Mouse (Mus musculus): ENCODE data around the gene Defb21.
A peak's percentile ranks its signal among the peaks of the same experiment; 100 is the strongest.

Gene Defb21

DNA sequence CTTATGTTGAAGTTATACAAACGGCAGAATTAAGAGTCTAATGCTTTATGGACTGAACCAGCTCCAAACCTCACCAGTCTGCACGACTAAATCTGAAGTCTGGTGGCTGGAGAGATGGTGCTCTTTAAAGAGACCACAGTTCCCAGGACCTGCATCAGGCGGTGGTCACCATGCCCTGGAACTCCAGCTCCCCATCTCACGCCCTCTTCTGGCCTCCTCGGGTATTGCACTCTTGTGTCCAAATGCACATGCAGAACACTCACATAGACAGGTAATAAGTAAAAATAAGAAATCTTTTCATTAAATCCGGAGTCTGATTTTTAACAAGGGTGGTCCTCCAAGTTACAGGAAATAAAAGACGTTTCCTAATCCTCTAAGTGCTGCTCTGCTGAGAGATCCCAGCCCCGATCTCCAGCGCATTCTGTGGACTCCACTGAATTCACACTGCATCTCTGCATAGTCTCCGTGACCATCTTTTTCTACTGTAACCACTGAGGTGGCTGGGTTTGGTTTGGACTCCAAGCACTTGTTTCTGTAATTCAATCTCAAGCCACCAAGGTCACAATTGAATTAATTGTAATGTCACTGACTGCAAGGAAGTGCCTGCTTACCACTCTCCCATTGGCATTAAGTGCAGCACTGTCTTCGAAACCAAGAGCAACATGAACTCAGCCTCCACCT, at the start of gene Defb21:
Gene Defb21, plus strand, starts transcription at position 631 of the 681 bp plus-strand sequence.
- DNase-seq, result no peak

DNA sequence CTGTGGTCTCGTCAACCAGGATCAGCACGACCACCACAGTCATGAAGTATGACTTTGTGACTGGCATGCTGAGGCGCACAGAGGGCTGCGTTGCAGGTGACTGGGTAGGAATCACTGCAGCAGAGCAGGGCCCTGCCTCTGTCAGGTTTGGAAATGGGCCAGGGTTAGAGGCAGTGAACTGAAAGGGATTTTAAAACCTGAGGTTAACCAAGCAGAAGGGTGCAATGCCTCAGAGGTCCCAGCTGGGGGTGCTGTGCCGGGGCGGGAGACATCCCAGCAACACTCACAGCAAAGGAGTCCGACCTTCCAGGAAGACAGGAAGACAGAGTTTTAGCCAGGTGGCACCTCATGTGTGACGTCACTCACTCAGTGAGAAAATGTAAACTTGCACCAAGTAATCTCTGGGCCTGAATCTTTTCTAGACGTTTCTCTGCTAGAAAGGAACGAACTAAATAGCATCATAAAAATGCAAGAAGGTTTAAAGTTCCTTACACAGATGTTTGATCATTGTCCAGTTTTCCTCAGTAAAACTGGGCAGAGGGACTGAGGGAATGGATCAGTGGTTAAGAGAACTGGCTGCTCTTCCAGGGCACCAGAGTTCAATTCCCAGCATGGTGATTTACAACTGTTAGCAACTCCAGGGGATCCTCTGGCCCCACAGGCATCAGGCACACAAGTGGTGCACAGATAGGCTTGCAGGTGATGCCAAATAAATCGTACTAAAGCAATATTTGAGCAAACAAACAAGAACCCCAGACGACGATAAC, 32.4 kb upstream of the Defb21 start, which contains the start of gene Defb29:
Gene Defb29, minus strand, starts transcription at position 155 of the 767 bp plus-strand sequence.
- DNase-seq, result no peak

DNA sequence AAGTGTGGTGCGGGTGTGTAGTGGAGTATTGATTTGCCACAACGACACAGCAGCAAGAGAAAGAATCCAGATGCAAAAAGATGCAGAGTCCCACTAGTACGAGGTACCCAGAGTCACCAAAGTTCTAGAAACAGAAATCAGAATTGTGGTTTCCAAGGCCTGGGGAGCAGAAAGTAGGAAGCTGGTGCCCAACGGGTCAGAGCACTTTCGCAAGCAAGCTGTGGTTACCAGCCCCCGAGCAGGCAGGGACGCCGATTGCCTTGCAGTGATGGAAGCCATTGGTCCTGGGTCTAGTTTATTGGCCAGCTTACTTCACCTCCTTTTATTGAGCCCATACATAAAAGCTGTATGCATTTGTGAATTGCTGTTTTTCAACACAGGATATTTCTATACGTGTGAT, 30.6 kb upstream of the Defb21 start:
- DNase-seq, result no peak

DNA sequence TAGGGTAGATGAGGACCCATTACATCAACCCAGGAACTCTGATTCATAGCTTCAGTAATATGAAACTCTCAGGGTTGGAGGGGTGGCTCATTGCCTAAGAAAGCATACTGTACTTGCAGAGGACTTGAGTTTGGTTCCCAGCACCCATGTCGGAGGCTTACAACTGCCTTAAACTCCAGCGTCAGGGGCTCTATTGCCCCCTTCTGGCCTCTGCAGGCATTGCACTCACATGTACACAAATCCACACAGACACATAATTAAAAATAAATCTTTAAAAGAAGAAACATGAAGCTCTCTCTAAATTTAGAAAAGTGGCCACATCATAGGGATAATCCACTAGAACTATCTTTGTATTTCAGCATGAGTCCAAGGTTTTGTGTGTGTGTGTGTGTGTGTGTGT, 29.6 kb upstream of the Defb21 start:
- DNase-seq, result no peak

DNA sequence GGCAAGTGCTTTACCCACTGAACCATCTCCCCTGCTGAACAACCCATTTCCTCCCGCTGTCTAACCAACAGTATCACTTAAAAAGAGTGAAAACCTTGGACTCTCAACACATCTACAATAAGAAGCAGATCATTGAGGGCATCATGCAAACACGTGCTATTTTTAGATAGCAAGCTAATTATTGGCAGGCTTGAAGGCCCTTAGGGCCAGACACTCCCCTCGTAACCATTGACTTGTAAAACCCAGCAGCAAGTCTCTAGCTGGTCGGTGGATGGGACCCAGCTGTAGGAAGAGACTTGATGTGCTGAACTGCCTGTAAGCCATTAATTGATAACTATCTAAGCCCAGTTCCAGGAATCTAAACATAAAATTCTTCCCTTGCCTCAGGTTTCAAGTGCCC, 29.1 kb upstream of the Defb21 start:
- DNase-seq, result no peak

DNA sequence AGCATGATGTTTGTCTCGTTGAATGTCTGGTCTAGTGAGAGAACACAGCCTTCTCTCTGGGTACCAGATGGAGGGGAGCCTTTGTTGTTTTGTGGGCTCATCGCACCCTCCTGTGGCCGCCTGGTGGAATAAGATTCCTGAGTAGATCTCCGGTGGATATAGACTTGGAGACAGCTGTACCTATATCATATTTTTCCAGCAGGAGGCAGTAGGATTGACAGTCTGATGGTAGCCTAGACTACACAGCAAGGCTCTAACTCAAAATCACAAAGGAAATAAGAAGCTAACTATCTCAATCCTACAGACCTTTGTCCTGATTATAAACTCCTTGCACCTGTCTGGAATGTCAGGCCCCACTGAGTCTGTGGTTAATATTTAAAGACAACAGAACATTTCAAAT, 27.9 kb upstream of the Defb21 start:
- peak; percentile 4 for DNase-seq

DNA sequence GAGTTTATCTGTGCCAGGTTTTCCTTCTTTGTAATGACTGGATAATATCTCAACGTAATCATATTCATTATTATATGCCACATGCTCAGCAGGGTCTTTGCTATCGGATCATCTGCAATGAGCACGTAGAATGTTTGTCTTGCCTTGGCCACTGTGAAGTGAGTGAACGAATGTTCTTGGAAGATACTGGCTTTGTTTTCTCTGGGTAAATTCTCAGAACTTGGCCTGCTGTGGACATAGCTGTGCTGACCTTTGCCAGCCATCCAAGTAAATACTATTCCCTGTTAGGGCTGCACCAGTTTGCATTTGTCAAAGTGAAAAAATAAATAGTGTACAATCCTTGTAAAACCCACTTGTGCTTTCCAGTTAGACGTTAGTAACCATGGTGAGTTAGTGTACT, 24.4 kb upstream of the Defb21 start:
- no peak for DNase-seq

DNA sequence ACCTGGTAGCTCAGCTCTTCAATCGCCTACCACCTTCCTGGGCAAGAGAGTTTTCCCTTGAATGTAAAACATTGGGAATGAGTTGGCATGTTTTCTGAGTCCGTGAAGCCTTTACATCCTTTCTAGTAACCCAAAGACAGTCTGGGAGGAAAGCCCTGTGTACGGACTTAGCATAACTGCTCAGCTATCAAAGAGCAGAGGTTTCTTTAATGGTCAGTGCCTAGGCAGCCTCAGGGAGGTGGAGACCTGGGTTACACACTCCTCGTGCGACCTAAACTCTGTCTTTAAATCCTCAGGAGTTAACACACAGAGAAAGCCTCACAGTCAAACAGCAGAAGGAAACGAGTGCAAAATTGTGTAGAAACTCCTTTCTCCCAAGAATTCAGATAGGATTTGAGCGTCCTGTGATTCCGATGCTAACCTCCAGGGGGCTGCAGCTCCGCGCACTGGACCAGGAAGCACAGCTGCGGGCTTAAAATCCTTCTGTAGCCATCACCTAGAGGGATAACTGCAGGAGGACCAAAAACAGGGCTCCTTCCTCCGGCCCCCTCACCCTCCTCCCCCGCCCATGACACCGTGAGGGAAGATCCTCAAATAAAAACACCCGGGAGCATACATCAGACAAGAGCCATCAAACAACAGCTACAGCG, 18.6 kb upstream of the Defb21 start:
- peak; percentile 14 for DNase-seq

DNA sequence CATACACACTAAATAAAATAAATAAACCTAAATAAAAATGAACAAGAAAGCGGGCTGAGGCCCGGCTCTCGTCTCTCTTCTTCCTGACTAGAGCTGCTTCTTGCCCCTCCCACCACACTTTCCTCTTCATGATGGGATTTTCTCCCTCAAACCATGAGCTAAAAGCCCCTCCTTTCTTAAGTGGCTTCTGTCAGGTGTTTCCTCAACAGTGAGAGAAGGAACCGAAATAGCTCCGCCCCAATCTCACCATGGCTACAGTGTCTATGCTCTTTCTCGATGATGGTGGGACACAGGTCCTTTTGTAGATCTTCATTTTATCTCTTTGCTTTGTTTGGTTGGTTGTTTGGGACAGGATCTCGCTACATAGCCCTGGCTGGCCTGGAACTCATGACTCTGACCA, 15.9 kb upstream of the Defb21 start:
- no peak for DNase-seq

DNA sequence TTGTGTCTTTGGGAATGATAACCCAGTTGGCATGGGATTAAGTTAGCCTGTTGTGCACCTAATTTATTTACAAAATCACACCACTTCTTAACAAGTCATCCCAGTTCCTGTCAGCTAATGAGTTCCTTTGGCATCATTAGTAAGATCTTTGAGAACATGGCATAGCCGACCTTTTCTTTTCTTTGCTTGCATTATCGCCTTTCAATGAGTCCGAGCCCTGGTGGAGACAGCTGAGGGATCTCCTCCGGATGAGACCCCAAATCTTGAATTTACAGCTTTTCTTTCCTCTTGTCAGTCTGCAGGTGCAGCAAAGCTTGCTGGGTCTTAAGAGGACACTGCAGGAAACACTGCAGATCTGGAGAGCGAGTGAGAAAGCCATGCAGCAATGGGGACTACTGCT, 3.5 kb upstream of the Defb21 start, which contains the start of gene Gm17416:
Gene Gm17416, plus strand, starts transcription at position 301 of the 400 bp plus-strand sequence.
- DNase-seq, result no peak

DNA sequence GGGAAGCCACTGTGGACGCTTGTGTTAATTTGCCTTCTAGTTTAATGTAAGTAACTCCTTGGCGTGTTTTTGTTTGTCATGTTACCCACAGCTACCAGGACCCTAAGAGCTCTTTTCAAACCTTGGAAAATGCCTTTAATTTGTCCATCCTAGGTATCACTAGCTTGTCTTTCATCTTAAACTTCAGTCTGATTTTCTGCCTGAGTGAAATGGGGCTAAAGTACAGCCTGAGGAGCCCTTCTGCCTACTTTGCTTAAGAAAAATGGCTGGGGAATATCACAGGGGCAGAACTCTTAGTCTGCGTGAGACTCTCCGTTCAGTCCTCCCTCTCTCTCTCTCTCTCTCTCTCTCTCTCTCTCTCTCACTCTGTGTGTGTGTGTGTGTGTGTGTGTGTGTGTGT, 2.7 kb upstream of the Defb21 start:
- DNase-seq, result no peak

DNA sequence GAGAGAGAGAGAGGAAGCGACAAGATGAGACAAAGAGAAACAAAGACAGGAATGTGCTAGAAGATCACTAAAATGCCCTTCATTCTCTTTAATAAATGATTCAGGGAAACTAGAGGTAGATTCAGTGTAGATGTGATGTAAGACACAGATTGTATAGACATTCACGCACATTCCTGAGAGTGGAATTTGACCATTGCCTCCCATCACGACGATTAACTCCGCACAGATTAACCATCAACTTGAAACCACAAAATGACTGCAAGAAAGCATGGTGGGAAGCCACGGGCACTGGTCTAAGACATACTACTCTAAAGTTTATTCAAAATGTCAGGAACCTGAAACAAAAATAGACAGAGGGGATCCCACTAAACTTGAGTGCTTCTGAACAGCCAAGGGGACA, 2.2 kb upstream of the Defb21 start:
- no peak for DNase-seq

DNA sequence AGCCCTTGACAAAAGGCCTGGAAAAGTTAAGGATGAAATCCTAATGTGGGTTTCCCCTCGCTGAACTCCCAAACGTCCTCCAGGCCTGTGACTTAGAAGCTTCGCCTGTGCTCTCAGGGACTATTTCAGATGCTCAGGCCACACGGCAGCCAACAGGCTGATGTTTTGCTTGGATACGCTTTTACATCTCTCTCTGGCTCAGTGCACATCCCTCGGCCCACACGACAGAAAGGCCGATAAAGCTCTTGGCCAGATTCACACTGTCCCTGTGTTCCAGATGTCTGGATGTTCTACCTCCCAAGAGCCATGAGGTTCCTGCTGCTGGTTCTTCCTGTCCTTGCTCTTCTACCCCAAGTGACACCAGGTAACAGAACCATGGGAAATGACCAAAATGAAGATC, 940 bp downstream of the Defb21 start:
- DNase-seq, result no peak

DNA sequence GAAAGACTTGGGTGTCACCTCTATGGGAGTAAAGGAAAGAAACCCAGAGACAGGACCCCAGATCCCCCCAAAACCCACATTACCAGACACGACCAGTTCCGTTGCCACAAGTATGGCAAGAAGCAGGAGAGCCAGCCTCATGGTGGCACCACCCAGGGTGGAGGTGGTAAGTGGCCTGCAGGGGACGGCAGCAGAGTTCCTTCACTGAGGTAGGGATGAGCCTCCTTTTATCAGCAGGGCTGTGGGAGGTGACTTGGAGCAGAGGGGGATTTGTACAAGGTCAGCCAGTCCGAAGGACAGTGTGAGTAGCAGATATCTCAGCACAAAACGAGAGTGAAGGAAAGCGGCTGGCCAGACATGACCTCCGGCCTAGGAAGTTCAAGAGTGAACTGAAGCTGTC, 7.6 kb downstream of the Defb21 start, which contains the start of gene Defb19:
Gene Defb19, minus strand, starts transcription at position 206 of the 400 bp plus-strand sequence.
- no peak for DNase-seq

DNA sequence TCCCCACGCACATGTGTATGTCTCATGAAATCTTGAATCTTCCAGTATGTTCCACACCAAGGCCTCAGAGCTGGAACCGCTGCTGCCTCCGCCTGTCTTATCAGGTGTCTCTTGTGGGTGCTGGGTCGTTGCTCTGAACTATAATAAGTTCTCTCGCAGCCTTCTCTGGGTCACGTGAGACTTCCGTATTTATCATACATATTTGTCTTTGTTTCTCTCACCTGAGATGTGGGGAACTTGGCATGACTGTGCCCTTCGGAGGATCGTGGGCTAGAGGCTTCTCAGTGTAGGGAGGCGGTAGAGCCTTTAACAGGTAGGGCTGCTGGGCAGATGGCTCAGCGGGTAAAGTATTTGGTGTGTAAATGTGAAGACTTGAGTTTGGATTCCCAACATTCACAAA, 8.1 kb downstream of the Defb21 start:
- DNase-seq, result no peak

DNA sequence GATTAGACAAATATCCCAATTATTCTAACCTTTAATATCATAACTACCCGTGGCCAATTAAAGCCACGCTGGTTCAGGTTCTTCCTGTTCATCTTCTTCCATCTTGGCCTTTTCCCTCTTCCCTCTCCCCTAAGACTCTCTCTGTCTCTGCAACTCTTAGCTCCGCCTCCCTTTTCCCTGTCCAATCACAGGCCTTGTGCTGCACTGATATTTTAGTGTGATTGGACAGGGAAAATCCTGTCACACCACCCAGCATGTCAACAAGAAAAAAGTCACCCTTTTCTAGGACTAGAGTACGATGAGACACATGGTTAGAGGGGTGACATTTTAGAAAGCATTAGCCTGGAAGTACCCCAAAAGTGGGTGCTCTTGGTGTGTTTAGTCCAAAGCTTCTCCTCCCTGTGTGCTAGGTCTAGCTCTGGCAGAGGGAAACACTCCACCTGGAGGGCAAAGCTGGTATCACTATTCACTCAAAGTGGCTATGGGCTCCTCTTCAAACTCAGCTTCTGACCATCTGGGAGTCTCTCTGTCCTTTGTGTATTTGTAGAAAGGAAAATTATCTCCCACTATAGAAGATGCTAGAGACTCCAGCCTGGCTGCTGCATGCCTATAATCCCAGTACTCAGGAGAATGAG, 14.5 kb downstream of the Defb21 start:
- DNase-seq, result no peak

DNA sequence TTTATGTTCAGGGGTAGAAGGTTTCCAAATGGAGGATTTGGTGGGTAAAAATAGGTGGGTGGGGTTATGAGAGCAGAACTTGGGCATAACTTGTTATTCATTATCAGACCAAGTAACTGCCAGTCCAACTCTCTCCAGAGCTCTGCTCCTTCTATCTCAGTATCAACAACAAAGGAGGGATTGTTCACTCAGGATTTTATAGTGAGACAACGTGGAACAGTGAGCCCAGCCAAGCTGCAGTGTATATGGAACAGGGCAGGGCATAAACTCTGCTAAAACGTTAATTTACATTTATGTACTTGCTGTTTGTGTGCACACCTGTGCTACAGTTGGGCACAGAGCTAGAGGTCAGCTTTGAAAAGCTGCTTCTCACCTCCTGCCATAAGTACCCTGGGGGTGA, 15.9 kb downstream of the Defb21 start:
- no peak for DNase-seq

DNA sequence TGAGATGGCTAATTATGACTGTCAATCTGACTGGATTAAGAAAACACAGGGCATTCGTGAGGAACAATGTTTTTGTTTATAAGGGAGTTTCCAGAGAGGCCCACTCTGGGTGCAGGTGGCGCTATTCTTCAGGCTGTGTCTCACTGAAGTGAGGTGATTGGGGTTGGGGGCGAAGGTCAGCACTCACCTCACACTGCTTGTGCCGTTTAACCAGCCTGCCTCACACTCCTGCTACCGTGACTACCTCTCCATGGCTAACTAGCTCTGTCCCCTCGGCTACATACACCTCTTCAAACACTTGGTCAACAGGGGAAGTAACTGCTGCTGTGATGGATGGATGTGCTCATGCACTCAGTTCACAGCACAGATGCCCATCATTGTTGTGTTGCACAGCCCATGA, 16.5 kb downstream of the Defb21 start:
- no peak for DNase-seq

DNA sequence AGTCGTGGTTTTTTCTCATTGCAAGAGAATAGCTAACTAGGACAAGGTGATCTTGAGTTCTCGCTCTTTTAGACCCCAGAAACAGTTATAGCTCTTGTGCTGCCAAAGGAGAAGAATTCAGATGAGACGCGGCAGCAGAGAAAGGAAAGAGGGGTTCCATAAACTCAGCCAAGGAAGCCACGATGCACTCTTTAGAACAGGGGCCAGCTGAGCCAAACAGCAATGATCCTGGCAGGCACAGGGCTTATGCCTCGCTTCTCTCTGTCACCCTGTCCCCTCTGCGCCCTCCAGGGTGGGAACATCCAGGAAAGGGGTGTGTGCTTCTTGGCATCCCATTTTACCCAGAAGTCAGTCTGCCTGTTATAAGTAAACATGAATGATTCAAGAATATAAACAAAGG, 26.8 kb downstream of the Defb21 start, which contains the start of gene Defb45:
Gene Defb45, minus strand, starts transcription at position 101 of the 400 bp plus-strand sequence.
- DNase-seq, result no peak

DNA sequence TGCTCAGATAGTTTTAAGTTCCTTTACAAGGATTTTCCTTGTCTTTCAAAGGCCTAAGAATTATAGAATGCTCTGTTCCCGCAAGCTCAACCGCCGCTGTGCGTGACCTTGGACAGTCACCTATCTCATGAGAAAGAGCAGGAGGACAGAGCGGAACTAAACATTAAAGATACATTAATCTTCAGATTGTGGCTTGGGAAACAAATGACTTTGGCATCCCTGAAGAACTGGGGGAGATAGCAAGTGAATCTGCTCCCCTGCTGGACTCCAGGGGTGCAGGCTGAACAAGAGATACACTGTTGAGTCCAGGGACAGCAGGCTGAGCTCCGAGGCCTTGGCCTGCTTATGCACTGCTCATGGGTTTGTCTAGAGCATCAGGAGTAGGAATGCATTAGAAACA, 27.5 kb downstream of the Defb21 start:
- no peak for DNase-seq

DNA sequence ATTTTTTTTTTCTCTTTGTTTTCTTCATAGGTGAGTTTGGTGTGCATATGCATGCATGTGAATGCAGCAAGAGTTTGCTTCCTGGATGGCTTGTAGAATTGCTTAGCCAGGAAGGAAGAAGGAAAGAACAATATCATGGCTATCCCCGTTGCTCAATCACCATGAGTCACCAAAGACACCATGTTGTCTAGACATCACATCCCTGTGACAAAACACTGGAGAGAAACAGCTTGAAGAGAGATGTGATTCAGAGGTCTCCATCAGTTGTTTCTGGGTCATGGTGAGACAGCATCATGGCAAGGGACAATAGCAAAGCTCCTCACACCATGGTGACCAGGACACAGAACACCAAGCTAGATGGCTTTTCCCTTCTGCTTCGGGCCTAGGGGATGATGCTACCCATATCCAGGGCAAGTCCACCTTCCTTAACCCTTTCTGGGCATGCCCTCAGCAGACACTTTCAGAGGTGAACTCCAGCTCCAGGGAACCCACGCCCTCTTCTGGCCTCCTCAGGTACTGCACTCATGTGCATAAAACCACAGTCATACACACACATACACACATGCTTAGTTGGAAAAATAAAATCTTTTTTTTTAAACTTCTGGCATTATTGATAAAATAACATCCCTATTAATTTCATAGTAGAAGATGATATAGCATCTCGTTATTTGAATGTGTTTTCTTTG, 28.9 kb downstream of the Defb21 start:
- no peak for DNase-seq

DNA sequence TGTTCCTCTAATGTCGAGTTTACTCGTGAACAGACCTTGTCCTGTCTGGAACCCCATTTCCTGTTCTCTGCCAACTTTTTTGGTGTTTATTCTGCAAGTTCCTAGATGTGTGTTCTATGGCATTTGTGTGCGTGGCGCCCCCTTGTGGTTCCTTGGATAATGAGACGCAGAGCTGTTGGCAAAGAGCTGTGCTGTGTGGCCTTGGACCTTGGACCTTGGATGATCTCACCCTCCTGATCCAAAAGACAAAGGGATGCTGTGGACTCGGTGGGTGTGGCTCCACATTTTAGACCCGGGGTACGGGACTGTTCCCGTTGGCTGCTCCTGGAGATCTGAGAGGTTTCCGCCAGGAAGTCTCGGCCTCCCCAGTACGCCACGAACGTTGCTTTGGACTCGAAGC, 31.5 kb downstream of the Defb21 start, which contains the start of gene Defb36:
Gene Defb36, plus strand, starts transcription at position 271 of the 400 bp plus-strand sequence.
- no peak for DNase-seq

DNA sequence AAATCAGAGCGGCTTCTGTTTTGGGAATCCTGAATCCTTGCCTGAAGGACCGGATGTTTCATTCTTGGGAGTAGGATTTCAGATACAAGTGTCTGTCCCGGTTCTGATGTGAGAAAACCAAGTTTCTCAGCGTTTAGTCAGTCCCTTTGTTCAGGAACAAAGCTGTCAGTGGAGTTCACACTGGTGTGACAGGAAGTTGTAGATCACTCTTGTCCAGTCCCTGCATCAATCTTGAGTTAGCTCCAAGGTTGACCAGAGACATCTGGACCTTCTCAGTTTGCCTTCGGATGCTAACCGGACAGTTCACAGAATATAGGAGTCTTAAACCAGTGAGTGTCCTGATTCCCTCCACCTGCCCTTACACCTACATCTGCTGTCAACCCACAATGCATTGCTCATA, 35.2 kb downstream of the Defb21 start:
- DNase-seq, result no peak

All from cerebellum, adult 11 months (tissue).